Mouse (Mus musculus): Measurements from ENCODE around the gene Nova2. TPM values are rescaled to one million over a fixed set of nuclear protein-coding genes. Genes with fewer than 3 reads are reported as not detected.

Nova2 gene
- polyA plus RNA-seq, 1 experiment = 0.90 TPM

DNA sequence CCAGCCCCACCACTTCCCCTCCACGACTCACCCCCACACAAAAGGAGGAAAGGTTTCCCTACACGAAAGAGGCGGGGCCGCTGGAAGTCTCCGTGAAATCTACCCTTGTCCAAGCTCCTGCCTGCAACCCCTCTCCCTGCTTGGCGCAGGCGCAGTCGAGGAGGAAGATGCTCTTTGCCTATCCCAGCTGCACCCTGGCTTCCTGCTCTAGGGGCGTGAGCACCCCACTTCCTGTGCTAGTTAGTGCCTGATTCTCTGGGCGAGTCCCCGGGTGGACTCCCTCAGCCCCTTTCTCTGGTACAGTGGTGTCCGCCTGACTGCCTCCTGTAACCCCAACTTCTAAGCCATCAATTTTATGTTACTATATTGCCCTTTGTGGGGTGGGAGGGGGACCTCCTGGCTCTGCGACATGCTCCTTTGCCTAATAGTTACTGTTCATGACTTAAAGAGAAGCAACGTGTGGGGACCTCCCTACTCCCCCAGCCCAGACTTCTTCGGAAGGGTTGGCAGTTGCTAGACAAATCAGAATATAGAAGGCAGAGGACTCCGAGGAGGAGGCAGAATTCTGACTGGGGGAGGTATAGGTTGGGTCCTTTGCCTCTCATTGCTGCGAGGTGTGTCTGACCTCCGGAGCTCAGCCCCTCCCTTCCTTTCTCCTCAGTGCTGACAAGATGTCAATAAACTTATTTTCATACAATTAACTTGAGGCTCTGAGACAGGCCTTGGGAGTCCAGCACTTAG lies 75.5 kb downstream of the Nova2 start:
- H3K4me1 ChIP-seq (ENCODE audit: control insufficient read depth, insufficient read depth, insufficient read length) = peaks cover 21% of the 10 kb centered on the region
- WGBS = 3% methylated on average over 18 of the region's 18 CpGs
- peak overlapping the region; percentile 92 for H3K27ac ChIP-seq (ENCODE audit: insufficient read depth, low read length)
- TF ChIP-seq CTCF (IDR thresholded peaks at IDR 0.05; ENCODE audit: extremely low read depth, insufficient read depth, insufficient read length, insufficient replicate concordance) (peak; percentile 7; the same call in 1 of the 2 replicates), POLR2A (IDR thresholded peaks at IDR 0.05; ENCODE audit: low read depth, low read length) (peak; percentile 85)
- DNase-seq (ENCODE audit: low read depth in 1 of 2, low spot score in 2 of 2) = peak; percentile 69 to 92
- H3K36me3 ChIP-seq (ENCODE audit: control insufficient read depth, insufficient read depth, low read length) = peaks cover 18% of the 10 kb centered on the region
- H3K27me3 ChIP-seq (ENCODE audit: control insufficient read depth, insufficient read depth, low read length) = no peaks in the 10 kb centered on the region
- peak overlapping the region; percentile 74 for H3K4me3 ChIP-seq (ENCODE audit: extremely low read depth, insufficient read depth, insufficient read length)

DNA sequence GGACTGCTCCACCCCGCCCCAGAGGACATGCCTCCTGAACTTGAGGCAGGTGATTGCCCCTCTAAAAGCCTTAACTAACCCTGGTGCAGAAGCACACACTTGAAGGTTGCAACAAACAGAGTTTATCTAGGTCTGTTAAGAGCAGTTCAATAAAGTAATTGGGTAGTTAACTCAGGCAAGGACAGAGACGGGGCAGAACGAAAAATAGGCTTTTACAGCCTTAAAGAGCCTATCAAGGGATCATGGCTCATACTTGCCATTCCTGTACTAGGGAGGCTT lies 76.1 kb downstream of the Nova2 start:
- Histone ChIP-seq H3K4me1 (ENCODE audit: control insufficient read depth, insufficient read depth, insufficient read length) (peaks cover 21% of the 10 kb centered on the region), H3K27ac (ENCODE audit: insufficient read depth, low read length) (peak overlapping the region; percentile 92), H3K4me3 (ENCODE audit: extremely low read depth, insufficient read depth, insufficient read length) (peak overlapping the region; percentile 74; the same call in 1 of the 2 replicates), H3K27me3 (ENCODE audit: control insufficient read depth, insufficient read depth, low read length) (no peaks in the 10 kb centered on the region), H3K36me3 (ENCODE audit: control insufficient read depth, insufficient read depth, low read length) (peaks cover 14% of the 10 kb centered on the region)
- TF ChIP-seq CTCF (IDR thresholded peaks at IDR 0.05; ENCODE audit: extremely low read depth, insufficient read depth, insufficient read length, insufficient replicate concordance) = no peak
- TF ChIP-seq POLR2A (IDR thresholded peaks at IDR 0.05; ENCODE audit: low read depth, low read length) = no peak
- WGBS = 66% methylated on average over 3 of the region's 3 CpGs
- no peak for DNase-seq (ENCODE audit: low read depth in 1 of 2, low spot score in 2 of 2)

DNA sequence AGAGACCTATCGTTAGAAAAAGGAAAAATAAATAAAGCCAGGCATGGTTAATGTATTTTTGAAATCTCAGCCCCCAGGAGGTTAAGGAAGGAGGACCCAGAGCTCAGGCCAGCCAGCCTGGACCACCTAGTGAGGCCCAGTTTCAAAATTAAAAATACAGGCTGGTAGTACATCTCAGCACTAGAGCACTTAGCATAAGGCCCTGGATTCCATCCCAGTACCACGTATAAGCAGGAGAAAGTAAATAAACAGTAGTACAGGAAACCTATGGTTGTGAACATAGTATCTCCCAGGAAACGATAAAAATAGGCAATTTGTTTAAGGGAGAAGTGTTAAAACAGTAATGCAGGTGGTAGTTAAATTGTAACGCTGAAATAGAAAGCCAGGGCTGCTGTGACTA lies 76.4 kb downstream of the Nova2 start:
- H3K36me3 ChIP-seq (ENCODE audit: control insufficient read depth, insufficient read depth, low read length) = peaks cover 14% of the 10 kb centered on the region
- H3K4me1 ChIP-seq (ENCODE audit: control insufficient read depth, insufficient read depth, insufficient read length) = peaks cover 21% of the 10 kb centered on the region
- H3K27ac ChIP-seq (ENCODE audit: insufficient read depth, low read length) = peak overlapping the region; percentile 92
- H3K4me3 ChIP-seq (ENCODE audit: extremely low read depth, insufficient read depth, insufficient read length) = no peak overlapping the region
- TF ChIP-seq CTCF (IDR thresholded peaks at IDR 0.05; ENCODE audit: extremely low read depth, insufficient read depth, insufficient read length, insufficient replicate concordance) (no peak), POLR2A (IDR thresholded peaks at IDR 0.05; ENCODE audit: low read depth, low read length) (no peak)
- H3K27me3 ChIP-seq (ENCODE audit: control insufficient read depth, insufficient read depth, low read length) = no peaks in the 10 kb centered on the region
- no peak for DNase-seq (ENCODE audit: low read depth in 1 of 2, low spot score in 2 of 2)
- WGBS = 20% methylated on average over 4 of the region's 4 CpGs

DNA sequence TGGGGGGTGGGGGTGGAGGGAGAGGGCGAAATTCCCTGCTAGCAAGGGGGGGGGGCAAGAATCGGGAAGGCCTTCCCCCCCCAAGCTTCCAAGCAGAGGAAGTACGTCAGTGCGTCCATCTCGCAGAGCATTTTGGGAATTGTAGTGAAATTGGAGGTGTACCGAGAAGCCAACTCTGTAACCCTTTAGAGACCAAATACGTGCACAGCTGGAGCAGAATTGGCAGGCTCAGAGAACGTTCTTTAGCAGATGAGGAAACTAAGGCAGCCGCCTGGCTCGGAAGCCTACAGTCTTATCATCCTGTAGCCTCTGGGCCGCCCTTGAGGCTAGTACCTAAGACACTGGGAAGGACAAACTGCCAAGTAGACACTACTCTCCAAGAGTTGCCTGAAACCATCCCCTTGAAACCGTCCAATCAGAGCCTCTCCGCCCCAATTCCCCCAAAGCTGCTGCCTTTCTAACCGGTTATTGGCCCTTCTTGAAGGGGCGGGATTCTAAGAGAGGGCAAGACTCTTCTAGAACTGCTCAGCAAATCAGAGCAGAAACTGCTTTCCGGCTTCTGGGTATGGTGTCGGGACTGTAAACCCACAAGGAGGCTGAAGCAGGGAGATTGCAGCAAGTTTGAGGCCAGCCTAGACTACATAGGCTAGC lies 77.3 kb downstream of the Nova2 start:
- Histone ChIP-seq H3K36me3 (ENCODE audit: control insufficient read depth, insufficient read depth, low read length) (peaks cover 8% of the 10 kb centered on the region; the same call in 1 of the 2 replicates), H3K27me3 (ENCODE audit: control insufficient read depth, insufficient read depth, low read length) (no peaks in the 10 kb centered on the region), H3K27ac (ENCODE audit: insufficient read depth, low read length) (peak overlapping the region; percentile 73), H3K4me3 (ENCODE audit: extremely low read depth, insufficient read depth, insufficient read length) (peak overlapping the region; percentile 37; the same call in 1 of the 2 replicates), H3K4me1 (ENCODE audit: control insufficient read depth, insufficient read depth, insufficient read length) (peaks cover 21% of the 10 kb centered on the region)
- peak; percentile 63 to 69 for DNase-seq (ENCODE audit: low read depth in 1 of 2, low spot score in 2 of 2)
- TF ChIP-seq POLR2A (IDR thresholded peaks at IDR 0.05; ENCODE audit: low read depth, low read length) (no peak), CTCF (IDR thresholded peaks at IDR 0.05; ENCODE audit: extremely low read depth, insufficient read depth, insufficient read length, insufficient replicate concordance) (no peak)
- 2% methylated on average over 17 of the region's 17 CpGs for WGBS

DNA sequence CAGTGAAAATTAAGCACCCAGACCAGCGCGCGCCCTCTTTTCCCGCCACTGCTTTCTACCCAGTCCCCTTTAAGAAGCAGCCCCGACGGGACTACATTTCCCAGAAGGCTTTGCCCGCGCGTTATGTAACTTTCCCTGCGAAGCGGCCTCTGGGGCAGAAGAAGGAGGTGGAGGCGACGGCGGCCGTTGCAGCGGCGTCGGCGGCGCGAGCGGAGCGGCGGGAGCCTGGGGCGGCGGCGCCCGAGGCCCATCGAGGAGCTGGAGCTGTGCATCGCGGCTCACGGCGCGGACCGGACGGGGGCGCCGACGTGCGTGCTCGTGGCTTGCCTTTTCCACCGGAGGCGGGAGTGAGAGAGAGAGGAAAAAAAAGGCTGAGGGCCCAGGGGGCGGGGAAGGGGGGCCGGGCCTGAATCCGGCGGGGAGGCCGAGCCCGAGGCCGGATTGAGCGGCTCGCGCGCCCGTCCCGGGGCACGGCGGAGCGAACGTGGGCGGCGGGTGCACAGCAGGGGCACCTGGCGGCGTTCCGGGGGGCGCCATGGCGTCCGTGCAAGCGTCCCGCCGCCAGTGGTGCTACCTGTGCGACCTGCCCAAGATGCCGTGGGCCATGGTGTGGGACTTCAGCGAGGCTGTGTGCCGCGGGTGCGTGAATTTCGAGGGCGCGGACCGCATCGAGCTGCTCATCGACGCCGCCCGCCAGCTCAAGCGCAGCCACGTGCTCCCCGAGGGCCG lies 78.4 kb downstream of the Nova2 start, which contains the start of gene Irf2bp1:
Irf2bp1 (plus strand) TSS at position 143 of the 729 bp plus-strand sequence.
- H3K4me1 ChIP-seq (ENCODE audit: control insufficient read depth, insufficient read depth, insufficient read length) = peaks cover 21% of the 10 kb centered on the region
- peak; percentile 86 to 92 for DNase-seq (ENCODE audit: low read depth in 1 of 2, low spot score in 2 of 2)

DNA sequence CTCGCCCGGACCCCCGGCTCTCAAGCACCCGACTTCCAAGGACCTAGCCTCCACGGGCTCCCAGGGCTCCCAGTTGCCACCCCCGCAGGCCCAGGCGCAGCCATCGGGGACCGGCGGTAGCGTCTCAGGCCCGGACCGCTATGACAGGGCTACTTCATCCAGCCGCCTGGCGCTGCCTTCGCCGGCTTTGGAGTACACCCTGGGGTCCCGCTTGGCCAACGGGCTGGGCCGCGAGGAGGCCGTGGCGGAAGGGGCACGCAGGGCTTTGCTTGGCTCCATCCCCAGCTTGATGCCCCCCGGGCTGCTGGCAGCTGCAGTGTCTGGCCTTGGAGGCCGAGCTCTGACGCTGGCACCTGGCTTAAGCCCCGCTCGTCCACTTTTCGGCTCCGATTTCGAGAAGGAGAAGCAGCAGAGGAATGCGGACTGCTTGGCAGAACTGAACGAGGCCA lies 79.0 kb downstream of the Nova2 start:
- Histone ChIP-seq H3K4me3 (ENCODE audit: extremely low read depth, insufficient read depth, insufficient read length) (peak overlapping the region; percentile 91), H3K27ac (ENCODE audit: insufficient read depth, low read length) (peak overlapping the region; percentile 28; the same call in 1 of the 2 replicates), H3K27me3 (ENCODE audit: control insufficient read depth, insufficient read depth, low read length) (no peaks in the 10 kb centered on the region), H3K4me1 (ENCODE audit: control insufficient read depth, insufficient read depth, insufficient read length) (peaks cover 21% of the 10 kb centered on the region), H3K36me3 (ENCODE audit: control insufficient read depth, insufficient read depth, low read length) (peaks cover 7% of the 10 kb centered on the region; the same call in 1 of the 2 replicates)
- 20% methylated on average over 34 of the region's 34 CpGs for WGBS
- TF ChIP-seq CTCF (IDR thresholded peaks at IDR 0.05; ENCODE audit: extremely low read depth, insufficient read depth, insufficient read length, insufficient replicate concordance) (no peak), POLR2A (IDR thresholded peaks at IDR 0.05; ENCODE audit: low read depth, low read length) (no peak)
- DNase-seq (ENCODE audit: low read depth in 1 of 2, low spot score in 2 of 2) = peak in 1 of 2 experiments; percentile 27

More for the DNA sequence above, 78.4 kb downstream of the Nova2 start, which contains the start of gene Irf2bp1:
- WGBS = under 1% methylated on average over 87 of the region's 90 CpGs
- peaks cover 7% of the 10 kb centered on the region; the same call in 1 of the 2 replicates for H3K36me3 ChIP-seq (ENCODE audit: control insufficient read depth, insufficient read depth, low read length)
- no peaks in the 10 kb centered on the region for H3K27me3 ChIP-seq (ENCODE audit: control insufficient read depth, insufficient read depth, low read length)
- TF ChIP-seq POLR2A (IDR thresholded peaks at IDR 0.05; ENCODE audit: low read depth, low read length) = peak; percentile 56; the same call in 1 of the 2 replicates
- TF ChIP-seq CTCF (IDR thresholded peaks at IDR 0.05; ENCODE audit: extremely low read depth, insufficient read depth, insufficient read length, insufficient replicate concordance) = no peak
- H3K4me3 ChIP-seq (ENCODE audit: extremely low read depth, insufficient read depth, insufficient read length) = peak within 1 kb of the TSS; percentile 91
- peak within 1 kb of the TSS; percentile 96 for H3K27ac ChIP-seq (ENCODE audit: insufficient read depth, low read length)
